Mouse (Mus musculus): Measurements from ENCODE around the gene Tmem100. TPM values are rescaled to one million over a fixed set of nuclear protein-coding genes. Genes with fewer than 3 reads are reported as not detected.
A peak's percentile ranks its signal among the peaks of the same experiment; 100 is the strongest.

Gene Tmem100
- polyA plus RNA-seq, 1 experiment from 2014 or later: 29.4 TPM

- Histone ChIP-seq H3K4me3 (no peak overlapping the region), H3K27ac (no peak overlapping the region), H3K36me3 (no peaks in the 10 kb centered on the region), H3K4me1 (peaks cover 15% of the 10 kb centered on the region), H3K27me3 (no peaks in the 10 kb centered on the region), H3K4me2 (peak overlapping the region; percentile 22; the same call in 1 of the 2 replicates), H3K9ac (no peak overlapping the region), H3K9me3 (no peaks in the 10 kb centered on the region)
- no peak for ATAC-seq (ENCODE audit: insufficient number of reproducible peaks, insufficient read depth, low FRiP score, low TSS enrichment, low read depth)
- 41% methylated on average over 23 of the region's 23 CpGs for WGBS
These were observed 36.5 kb downstream of the Tmem100 start for GRCm38 (mm10) chr11:90066405-90067250.

GRCm38 (mm10) chr11:90071747-90072146 is 41.6 kb downstream of the Tmem100 start:
- WGBS: 14% methylated on average over 9 of the region's 9 CpGs

GRCm38 (mm10) chr11:90073201-90073600 is 43.1 kb downstream of the Tmem100 start:
- no peaks in the 10 kb centered on the region for H3K27me3 ChIP-seq
- H3K4me1 ChIP-seq: peaks cover 15% of the 10 kb centered on the region
- no peaks in the 10 kb centered on the region for H3K36me3 ChIP-seq
- no peak overlapping the region for H3K4me3 ChIP-seq
- ATAC-seq (ENCODE audit: insufficient number of reproducible peaks, insufficient read depth, low FRiP score, low TSS enrichment, low read depth): no peak
- no peaks in the 10 kb centered on the region for H3K9me3 ChIP-seq
- no peak overlapping the region for H3K9ac ChIP-seq
- 66% methylated on average over 5 of the region's 5 CpGs for WGBS
- no peak overlapping the region for H3K4me2 ChIP-seq
- H3K27ac ChIP-seq: no peak overlapping the region

More at GRCm38 (mm10) chr11:90071747-90072146, 41.6 kb downstream of the Tmem100 start:
- no peaks in the 10 kb centered on the region for H3K9me3 ChIP-seq
- 0 out of 2 replicates have a peak, but pooled peaks have one; percentile 56 for ATAC-seq (ENCODE audit: insufficient number of reproducible peaks, insufficient read depth, low FRiP score, low TSS enrichment, low read depth)
- no peak overlapping the region for H3K4me3 ChIP-seq
- H3K4me2 ChIP-seq: peak overlapping the region; percentile 43
- H3K27me3 ChIP-seq: no peaks in the 10 kb centered on the region
- H3K9ac ChIP-seq: peak overlapping the region; percentile 51; the same call in 1 of the 2 replicates
- H3K4me1 ChIP-seq: peaks cover 20% of the 10 kb centered on the region
- H3K36me3 ChIP-seq: no peaks in the 10 kb centered on the region
- no peak overlapping the region for H3K27ac ChIP-seq

GRCm38 (mm10) chr11:90076666-90077065 is 46.5 kb downstream of the Tmem100 start:
- H3K4me1 ChIP-seq: peaks cover 19% of the 10 kb centered on the region
- no peak overlapping the region for H3K4me2 ChIP-seq
- H3K27ac ChIP-seq: no peak overlapping the region
- no peak for ATAC-seq (ENCODE audit: insufficient number of reproducible peaks, insufficient read depth, low FRiP score, low TSS enrichment, low read depth)
- WGBS: 89% methylated on average over 3 of the region's 3 CpGs
- H3K27me3 ChIP-seq: no peaks in the 10 kb centered on the region
- H3K9me3 ChIP-seq: no peaks in the 10 kb centered on the region
- no peak overlapping the region for H3K9ac ChIP-seq
- no peak overlapping the region for H3K4me3 ChIP-seq
- no peaks in the 10 kb centered on the region for H3K36me3 ChIP-seq

- no peak overlapping the region for H3K27ac ChIP-seq
- no peaks in the 10 kb centered on the region for H3K27me3 ChIP-seq
- no peak for ATAC-seq (ENCODE audit: insufficient number of reproducible peaks, insufficient read depth, low FRiP score, low TSS enrichment, low read depth)
- no peak overlapping the region for H3K4me3 ChIP-seq
- no peaks in the 10 kb centered on the region for H3K36me3 ChIP-seq
- H3K4me2 ChIP-seq: no peak overlapping the region
- H3K4me1 ChIP-seq: peaks cover 25% of the 10 kb centered on the region
- no peaks in the 10 kb centered on the region for H3K9me3 ChIP-seq
- H3K9ac ChIP-seq: no peak overlapping the region
- 74% methylated on average over 3 of the region's 3 CpGs for WGBS
These were observed 50.6 kb downstream of the Tmem100 start for GRCm38 (mm10) chr11:90080678-90081267.

- peaks cover 25% of the 10 kb centered on the region for H3K4me1 ChIP-seq
- ATAC-seq (ENCODE audit: insufficient number of reproducible peaks, insufficient read depth, low FRiP score, low TSS enrichment, low read depth): no peak
- H3K27ac ChIP-seq: 0 out of 2 replicates have a peak overlapping the region, but pooled peaks have one; percentile 33
- WGBS: 47% methylated on average over 10 of the region's 10 CpGs
- H3K4me3 ChIP-seq: no peak overlapping the region
- H3K9ac ChIP-seq: no peak overlapping the region
- no peak overlapping the region for H3K4me2 ChIP-seq
- no peaks in the 10 kb centered on the region for H3K27me3 ChIP-seq
- H3K9me3 ChIP-seq: no peaks in the 10 kb centered on the region
- no peaks in the 10 kb centered on the region for H3K36me3 ChIP-seq
These were observed 51.9 kb downstream of the Tmem100 start for GRCm38 (mm10) chr11:90081820-90082596.

- Histone ChIP-seq H3K27me3 (no peaks in the 10 kb centered on the region), H3K27ac (no peak overlapping the region), H3K9me3 (no peaks in the 10 kb centered on the region), H3K9ac (no peak overlapping the region), H3K4me3 (no peak overlapping the region), H3K4me1 (peaks cover 25% of the 10 kb centered on the region), H3K4me2 (no peak overlapping the region), H3K36me3 (no peaks in the 10 kb centered on the region)
- no peak for ATAC-seq (ENCODE audit: insufficient number of reproducible peaks, insufficient read depth, low FRiP score, low TSS enrichment, low read depth)
- WGBS: 50% methylated on average over 3 of the region's 3 CpGs
These were observed 52.9 kb downstream of the Tmem100 start for GRCm38 (mm10) chr11:90083042-90083441.

- H3K27me3 ChIP-seq: peaks cover 3% of the 10 kb centered on the region; the same call in 1 of the 2 replicates
These were observed 54.0 kb downstream of the Tmem100 start for GRCm38 (mm10) chr11:90084166-90084565.

More at GRCm38 (mm10) chr11:90084166-90084565, 54.0 kb downstream of the Tmem100 start:
- Histone ChIP-seq H3K4me2 (no peak overlapping the region), H3K9ac (no peak overlapping the region), H3K36me3 (no peaks in the 10 kb centered on the region), H3K4me3 (no peak overlapping the region), H3K4me1 (peaks cover 25% of the 10 kb centered on the region), H3K9me3 (no peaks in the 10 kb centered on the region), H3K27ac (no peak overlapping the region)
- ATAC-seq (ENCODE audit: insufficient number of reproducible peaks, insufficient read depth, low FRiP score, low TSS enrichment, low read depth): no peak
- WGBS: 68% methylated on average over 5 of the region's 5 CpGs

Other genes with a start within 250 kb of the Tmem100 start
- 4.7 and 5.0 TPM in 2 replicates for gene Pctp, start 27.5 kb upstream of the Tmem100 start, polyA plus RNA-seq (2015; fragmentation: Nextera tagmentation; extraction: Ambion mirVana)
- 11.5 and 12.4 TPM in 2 replicates for gene Gm45716, start 157.3 kb downstream of the Tmem100 start, polyA plus RNA-seq (2015; fragmentation: Nextera tagmentation; extraction: Ambion mirVana)
- gene Mmd, start 219.1 kb downstream of the Tmem100 start, polyA plus RNA-seq (2015; fragmentation: Nextera tagmentation; extraction: Ambion mirVana): 47.5 and 49.1 TPM in 2 replicates

All from embryonic facial prominence, embryonic 13.5 days (tissue).